Mouse (Mus musculus) telencephalon, adult 2 months (tissue): Measurements from ENCODE around the gene Bahd1.

Experiments used
- DNase-seq: peaks from one replicate; pipeline ENCODE4 v3.0.0-alpha.2; 2011; ENCODE audit warnings: low read depth, low spot score

Gene Bahd1

DNA sequence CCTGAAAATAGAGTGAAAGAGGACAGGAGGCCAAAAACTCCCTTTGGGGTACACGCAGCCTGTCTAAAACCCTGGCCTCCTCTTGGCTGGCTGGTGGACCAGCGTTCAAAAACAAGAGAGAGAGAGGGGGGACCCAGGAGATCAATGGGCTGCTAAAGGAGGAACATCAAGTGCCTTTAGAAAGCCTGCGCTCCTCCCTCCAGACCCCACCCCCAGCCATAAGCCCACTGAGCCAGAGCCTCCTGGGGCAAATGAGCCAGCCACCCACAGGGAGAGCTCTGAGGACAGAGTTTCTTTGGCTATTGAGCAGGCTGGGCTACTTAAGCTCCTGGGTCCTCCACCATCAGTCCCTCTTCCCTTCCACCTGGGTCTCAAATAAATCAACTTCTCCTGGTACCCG is 1.4 kb upstream of the Bahd1 start:
- DNase-seq = no peak

DNA sequence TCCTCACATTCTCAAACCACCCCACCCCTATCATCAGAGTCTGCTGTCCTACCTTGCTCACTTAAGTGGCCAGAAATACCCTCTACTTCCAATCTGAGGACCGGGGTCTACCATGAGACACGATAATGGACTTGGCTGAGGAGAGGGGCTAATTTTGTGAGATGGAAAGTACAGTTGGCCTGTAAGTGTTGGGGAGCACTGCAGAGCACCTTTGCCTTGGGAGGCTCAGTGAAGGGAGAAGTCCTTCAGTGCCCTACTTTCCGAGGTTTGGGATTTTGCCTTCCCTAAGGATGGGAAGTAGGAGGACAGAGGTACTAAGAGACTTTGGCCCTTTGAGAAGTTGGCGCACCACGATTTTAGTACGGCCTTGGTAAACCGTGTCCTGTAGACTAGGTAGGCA is 871 bp upstream of the Bahd1 start:
- no peak for DNase-seq

DNA sequence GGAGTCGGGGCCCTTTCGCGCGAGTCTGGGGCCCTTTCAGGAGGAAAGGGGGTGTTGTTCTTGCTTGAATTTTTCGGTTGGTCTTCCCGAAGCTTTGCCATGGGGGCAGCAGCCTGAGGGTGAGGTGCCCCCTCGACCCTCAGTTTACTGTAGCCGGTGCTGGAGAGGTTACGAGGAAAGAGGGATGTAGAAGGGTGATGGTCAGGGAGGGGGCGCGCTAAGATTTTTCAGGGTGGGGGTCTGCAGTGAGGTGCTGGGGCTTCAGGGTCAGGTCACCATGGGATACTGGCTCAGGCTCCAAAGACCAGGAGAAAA is 606 bp downstream of the Bahd1 start:
- no peak for DNase-seq

DNA sequence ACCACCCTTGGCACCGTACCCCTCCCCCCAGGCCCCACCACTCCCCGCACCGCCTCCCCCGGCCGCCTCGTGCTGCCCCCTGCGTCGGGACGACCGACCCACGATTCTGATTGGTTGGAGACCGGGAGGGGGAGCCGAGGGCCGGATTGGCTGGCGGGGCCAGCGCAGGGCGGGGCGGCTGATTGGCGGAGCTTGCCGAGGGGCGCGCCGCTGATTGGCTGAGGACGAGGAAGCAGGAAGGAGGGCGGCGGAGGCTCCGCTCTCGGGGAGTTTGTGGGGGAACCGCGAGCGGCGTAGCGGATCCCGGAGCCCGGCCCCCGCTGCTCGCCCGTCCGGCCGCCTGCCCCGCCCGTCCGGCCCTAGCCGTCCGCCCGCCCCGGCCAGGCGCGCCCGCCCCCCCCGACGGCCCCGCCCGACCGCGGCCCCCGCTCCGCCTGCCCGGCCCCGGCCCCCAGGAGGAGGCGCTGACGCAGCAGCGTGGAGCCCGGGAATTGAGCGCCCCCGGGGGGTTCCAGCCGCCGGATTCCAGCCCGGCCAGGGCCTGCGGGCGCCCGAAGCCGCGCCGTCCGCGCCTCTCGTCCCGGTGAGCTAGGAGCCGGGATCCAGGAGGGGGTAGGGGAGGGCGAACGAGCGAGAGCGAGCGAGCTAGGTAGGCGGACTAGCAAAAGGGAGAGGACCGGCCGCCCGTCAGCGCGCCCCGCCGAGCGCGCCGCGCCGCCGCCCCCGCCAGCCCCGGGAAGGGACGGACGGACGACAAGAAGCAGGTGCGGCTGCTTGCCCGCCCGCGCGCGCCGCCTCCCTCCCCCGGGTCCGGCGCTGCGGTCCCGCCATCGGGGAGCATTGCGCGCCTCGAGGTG is 1.2 kb downstream of the Bahd1 start:
- peak; percentile 88 for DNase-seq

DNA sequence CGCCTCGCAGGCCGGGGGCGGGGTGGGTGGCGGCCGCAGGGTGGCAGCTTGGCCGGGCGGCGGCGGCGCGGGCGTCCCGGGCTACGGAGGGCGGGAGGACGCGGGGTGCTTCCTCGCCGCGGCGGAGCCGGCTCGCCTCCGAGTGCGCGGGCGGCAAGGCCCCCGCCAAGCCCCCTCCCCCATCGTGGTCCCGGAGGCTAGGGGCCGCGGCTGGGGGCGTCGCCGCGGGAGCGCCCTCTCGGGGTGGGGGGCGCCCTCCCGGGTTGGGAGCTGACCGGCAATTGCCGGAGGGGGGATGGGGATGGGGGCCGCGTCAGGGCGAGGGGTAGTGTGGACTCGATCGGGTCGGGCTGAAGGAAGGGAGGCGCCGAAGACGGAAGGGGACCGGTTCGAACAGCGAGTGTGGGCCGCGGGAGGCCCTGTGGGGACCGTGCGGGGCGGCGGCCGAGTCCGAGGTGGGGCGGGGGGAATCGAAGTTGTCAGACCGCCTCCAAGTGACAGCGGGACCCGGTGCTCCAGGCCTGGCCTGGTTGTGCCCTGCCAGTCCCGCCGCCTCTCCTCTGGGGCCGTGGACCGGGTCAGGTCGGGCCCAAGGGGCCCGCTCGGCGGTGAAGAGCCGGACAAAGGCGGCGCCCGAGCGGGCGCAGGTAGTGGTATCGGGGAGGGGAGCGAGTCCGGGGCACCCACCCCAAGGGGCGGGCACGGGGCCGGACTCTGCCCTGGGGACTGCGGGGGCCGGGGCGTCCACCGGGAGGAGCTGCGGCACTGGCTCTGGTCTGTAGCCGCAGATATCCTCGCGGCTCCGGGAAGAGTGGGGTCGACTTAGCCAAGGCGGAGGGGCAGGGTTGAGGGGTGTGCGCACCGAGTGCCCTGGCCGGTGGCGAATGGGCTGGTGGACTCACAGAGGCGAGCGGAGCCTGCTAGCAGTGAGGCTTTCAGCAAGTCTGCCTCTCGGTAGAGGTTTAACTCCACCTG is 2.2 kb downstream of the Bahd1 start:
- no peak for DNase-seq

DNA sequence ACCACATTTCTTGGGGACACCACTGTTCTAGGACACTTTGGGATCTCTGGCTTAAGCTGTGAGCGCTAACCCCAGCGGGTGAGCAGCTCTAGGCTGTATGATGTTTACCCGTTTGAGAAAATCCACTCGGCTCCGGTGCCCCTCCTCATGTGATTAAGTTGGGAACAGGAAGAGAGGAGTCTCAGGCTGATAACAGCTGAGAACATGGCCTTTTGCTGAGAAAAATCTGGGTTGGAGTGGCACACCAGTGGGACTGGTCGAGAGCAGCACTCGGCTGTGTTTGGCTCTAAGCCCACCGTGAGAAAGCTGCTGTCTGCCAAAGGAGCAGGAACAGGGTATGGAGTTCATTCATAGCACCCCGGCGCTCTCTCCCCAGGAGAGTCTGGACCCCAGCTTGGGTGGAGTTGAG is 3.2 kb downstream of the Bahd1 start:
- DNase-seq = no peak

DNA sequence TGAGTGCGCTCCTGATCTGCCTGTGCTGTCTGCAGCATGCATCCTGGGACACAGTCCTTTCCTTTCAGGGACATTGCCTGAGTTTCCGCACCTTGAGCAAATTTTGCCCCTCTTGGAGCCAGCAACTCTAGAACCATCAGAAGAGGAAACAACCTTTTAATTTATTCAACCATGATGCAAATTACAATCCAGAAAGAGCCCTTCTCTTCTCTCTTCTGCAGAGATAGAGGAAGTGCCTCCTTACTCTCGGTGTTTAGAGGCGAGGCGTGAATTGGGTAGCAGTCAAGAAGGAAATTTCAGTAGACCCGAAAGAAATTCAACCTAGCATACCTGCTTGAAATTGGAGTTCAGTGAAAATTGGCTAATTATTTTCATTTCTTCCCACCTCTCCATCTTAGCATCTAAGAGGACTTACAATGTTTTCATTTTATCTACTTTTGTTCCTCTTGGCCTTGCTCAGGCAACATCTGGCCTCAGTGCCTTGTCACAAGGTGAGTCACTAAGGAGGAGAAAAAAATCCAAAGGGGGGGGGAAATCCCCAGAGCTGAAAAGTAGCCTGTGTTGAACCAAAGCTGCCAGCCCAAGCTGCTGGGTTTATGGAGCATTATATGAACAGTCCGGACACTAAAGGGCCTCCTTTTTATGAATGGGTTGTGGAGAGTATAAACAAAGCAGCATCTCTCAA is 5.4 kb downstream of the Bahd1 start:
- no peak for DNase-seq

DNA sequence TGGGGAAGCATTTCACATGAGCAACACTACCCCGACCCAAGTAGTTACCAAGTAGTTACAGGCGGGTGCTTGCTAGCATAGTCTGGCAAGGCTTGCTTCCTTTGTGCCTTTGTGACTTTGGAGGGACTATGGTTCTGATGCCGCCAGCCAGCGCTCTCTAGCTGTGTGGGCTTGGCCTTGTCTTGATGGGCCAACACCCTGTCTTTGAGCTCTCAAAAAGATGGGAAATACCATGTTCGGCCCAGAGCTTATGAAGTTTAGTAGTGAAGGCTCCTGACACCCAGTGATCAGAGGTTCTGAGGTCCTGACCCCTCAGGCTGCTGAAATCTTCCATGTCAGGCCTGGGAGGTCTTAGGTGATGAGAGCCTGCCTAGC is 5.9 kb downstream of the Bahd1 start:
- no peak for DNase-seq

DNA sequence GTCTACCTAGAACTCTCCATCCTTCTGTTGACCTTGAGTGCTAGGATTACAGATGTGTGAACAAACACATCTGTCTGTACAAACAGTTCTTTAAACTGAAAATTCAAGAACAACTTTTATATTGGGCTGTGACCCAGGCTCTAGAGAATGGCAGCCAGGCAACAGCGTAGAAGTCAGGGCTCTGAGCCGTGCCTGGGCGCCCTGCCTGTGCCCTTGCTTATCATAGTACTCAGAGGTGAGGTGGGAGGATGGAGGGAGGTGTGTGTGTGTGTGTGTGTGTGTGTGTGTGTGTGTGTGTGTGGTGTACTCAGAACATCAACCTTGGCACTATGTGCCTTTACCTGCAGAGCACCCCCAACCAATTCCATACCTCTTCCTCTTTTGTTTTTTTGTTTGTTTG is 7.6 kb downstream of the Bahd1 start:
- no peak for DNase-seq

DNA sequence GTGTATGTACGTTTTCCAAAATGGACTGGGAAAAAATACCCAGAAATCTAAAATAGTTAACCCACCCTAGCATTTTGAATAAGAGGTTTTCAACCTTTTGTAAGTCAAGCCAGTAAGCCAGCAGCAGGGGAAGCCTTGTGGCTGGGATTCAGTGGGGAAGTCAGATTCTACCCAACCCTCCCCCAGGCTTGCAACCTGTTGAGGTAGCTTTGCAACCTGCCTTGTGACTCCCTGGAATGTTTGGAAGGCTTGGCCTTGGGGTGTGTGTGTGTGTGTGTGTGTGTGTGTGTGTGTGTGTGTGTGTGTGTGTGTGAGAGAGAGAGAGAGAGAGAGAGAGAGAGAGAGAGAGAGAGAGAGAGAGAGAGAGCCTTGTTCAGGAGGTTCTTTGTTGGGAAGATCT is 9.0 kb downstream of the Bahd1 start:
- no peak for DNase-seq

DNA sequence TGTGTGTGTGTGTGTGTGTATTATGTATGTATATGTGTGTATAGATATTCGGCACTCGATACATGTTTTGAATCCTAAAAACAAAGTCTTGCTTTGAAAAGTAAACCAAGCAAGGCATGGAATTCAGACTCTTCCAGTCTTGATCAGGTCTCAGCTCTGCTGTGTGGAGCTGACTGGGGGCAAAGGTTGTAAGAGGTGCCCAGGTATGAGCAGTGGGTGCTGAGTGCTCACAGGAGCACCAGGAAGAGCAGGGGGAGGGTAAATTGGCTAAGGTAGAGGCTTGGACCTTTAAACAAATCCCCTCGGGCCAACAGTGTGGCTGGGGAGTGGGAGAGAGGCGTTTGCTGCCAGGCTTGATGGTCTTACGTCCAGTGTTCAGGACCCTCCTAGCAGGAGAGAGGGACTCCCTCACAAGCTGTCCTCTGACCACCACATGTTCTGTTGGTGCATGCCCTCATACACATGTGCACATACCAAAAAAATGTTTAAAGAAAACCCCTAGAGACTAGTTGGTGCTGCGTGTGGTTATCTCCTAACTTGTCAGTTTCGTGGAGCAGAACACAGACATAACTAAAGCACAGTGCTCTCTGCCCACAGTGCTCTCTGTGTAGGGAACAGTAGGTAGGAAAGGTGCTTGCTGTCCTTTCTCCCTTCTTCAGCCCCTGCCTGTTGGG is 10.6 kb downstream of the Bahd1 start:
- DNase-seq = no peak

DNA sequence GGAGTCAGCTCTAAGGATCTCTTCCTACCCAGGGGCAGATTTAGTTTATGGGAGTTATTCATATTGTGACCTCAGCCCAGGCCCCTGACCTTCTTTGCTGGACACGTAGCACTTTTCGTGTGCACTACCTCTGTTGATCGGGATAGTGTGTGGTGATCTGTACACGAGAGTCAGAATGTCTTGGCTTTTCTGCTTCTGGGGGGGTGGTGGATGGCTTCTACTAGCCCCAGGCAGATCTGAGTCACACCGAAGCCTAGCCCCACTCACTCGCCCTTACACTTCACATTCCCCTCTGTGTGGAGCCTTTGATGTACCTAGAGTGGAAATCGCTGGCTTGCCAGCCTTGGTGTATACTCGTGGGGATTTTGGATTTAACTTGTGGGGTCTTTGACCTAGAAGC is 12.5 kb downstream of the Bahd1 start:
- DNase-seq = no peak

DNA sequence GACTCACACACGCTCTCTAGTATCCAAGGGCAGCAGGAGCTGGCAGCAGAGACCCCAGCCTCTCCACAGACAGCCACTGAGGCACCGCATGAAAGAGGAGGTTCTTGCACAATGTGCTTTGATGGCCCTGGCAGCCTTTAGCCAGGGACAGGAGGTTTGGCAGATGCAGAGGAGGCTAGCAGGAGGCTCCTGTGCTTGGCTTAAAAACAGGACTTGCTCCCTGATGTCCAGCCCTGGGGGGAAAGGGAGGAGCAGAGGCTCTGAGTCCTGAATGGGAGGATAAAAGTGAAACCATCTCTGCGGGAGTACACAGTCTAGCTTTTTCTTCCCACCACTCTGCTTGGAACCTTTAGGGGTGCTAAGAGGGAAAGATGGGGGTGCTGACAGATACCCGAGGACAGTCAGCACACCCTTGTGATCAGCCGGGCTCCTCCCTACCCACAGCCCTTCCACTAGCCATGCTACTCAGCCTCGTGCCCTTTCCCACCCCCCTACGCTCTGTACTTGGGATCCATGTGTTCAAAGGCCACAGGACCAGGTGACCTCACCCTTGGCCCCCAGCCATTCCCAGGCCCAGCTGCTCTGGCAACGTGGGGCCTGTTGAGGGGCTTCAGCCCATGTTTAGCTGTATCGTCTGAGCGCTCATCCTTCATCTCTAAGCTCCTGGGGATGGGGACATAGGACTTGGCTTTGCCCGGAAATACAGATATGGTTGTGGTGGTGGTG is 13.5 kb downstream of the Bahd1 start:
- no peak for DNase-seq

DNA sequence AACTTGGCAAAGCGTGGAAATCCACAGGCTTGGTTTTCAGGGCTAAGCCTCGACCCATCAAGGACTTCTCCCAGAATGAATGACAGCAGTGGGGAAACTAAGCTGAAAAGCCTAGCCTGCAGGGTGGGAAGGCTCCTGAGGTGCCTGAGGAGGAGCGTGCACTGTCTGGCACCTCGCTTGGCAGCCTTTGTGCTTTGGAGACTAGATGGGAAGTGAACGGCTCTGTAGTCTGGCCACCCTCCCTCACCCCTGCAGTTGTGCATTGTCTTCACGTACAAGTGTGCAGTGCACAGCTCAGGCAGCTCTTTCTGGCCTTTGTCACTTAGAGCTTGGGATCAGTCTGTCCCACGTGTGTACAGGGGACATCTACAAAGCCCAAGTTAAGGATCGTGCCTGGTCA is 14.5 kb downstream of the Bahd1 start:
- no peak for DNase-seq

DNA sequence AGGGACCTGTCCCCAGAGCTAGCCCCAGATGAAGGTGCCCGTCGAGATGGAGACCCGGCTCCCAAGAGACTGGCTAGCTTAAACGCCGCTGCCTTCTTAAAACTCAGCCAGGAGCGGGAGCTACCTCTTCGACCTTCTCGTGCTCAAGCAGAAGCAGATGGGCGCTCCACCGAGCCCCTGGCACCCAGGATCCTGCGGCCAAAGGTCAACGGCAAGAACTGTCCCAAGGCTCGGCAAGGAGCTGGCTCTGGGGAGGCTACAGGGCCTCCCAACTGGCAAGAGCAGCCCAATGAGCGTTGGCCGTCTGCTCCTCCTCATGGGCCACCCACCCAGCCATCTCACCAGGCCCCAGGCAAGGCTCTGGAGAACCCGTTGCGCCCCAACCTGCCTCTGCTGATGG is 16.3 kb downstream of the Bahd1 start:
- DNase-seq = no peak

DNA sequence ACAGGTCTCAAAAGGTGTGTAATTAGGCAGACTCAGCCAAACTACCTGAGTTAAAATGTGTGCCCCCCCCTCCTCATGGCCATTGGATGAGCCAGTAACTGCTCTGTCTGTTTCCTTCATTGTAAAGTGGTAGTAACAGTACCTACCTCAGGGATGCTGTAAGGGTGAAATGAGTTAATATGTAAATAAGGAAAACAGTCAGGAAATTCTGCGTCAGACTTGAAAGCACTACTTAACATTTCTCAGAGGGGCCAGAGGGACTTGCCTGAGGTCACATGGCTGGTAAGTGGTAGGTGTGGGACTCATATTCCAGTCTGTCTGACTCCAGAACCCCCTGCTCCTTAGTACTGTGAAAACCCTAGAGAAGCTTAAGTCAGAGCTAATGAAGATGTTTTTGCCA is 18.4 kb downstream of the Bahd1 start:
- DNase-seq = no peak

DNA sequence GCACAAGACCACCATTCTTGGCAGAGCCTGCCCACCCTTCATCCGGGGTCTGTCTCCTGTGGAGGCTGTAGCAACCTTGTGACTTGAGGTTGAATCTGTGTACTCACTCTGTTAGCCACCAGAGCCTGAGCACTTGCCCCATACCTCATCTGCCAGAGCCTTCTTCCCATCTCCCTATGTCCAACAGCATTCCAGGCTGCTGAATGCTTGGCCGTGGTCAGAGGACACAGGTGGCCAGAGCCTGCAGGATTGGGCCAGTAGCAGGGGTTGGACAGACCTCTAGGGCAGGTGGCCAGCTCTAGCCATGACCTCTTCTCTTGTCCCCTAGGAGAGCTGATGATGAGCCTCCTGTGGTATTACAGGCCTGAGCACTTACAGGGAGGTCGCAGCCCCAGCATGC is 20.3 kb downstream of the Bahd1 start:
- no peak for DNase-seq

DNA sequence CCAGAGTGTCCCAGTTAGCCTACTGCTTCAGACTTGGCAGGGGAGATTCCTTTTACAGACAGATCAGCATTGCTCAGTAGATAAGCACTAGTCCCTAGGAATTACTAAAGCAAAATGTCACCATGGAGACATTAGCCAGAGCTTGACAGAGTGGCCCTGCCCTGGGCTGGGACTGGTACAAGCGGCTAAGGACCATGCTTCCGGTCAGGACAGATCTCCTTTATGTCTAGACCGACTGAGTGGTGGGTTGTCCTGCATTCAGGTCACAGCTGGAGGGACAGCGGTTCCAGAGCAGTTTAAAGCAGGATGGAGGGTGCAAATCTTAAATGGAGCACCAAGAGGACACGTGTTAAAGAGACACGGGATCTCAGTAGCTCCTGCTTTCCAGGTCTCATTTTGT is 25.8 kb downstream of the Bahd1 start:
- DNase-seq = no peak

DNA sequence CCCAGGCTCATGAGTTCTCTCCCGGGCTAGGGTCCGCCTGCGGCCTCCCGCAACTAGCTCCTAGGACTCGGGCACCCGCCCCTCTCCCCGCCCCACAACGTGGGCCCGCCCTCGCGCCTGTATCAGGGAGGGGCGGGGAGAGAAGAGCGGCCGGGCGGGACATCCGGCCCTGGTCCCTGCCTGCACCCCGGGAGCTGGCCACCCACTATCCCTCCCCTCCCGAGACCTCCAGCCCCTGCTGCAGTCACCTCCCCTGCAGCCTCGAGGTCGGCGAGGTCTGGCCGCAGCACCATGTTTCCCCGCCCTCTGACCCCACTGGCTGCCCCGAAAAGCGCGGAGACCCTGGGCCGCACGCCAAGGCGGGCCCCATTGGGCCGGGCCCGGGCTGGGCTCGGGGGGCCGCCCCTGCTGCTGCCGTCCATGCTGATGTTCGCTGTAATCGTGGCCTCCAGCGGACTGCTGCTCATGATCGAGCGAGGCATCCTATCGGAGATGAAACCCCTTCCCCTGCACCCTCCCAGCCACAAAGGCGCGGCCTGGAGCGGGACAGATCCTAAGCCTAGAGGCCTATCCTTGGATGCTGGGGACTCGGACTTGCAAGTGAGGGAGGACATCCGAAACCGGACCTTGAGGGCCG is 26.3 kb downstream of the Bahd1 start, which contains the start of gene Chst14:
Gene Chst14, plus strand, starts transcription at position 136 of the 637 bp plus-strand sequence.
- DNase-seq = no peak

DNA sequence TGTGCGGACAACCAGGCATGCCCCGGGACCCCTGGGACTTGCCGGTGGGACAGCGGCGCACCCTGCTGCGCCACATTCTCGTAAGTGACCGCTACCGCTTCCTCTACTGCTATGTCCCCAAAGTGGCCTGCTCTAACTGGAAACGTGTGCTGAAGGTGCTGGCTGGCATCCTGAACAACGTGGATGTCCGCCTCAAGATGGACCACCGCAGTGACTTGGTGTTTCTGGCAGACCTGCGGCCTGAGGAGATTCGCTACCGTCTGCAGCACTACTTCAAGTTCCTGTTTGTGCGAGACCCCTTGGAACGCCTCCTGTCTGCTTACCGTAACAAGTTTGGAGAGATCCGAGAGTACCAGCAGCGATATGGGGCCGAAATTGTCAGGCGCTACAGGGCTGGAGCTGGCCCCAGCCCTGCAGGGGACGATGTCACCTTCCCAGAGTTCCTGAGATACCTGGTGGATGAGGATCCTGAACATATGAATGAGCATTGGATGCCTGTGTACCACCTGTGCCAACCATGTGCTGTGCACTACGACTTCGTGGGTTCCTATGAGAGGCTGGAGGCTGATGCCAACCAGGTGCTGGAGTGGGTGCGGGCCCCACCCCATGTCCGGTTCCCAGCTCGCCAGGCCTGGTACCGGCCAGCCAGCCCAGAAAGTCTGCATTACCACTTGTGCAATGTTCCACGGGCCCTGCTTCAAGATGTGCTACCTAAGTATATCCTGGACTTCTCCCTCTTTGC is 27.0 kb downstream of the Bahd1 start:
- DNase-seq = no peak
